Mouse (Mus musculus) right cerebral cortex, postnatal 14 days (tissue): ENCODE data around the gene Lrrc8c.
A peak's percentile ranks its signal among the peaks of the same experiment; 100 is the strongest.

Experiments used
- DNase-seq: peaks from one replicate; pipeline ENCODE4 v3.0.0; 2022

Lrrc8c gene

GRCm38 (mm10) chr5:105642517-105642916, 123.3 kb downstream of the Lrrc8c start:
- no peak for DNase-seq

- DNase-seq: no peak
Observed at GRCm38 (mm10) chr5:105643276-105643675, 124.1 kb downstream of the Lrrc8c start.

GRCm38 (mm10) chr5:105644195-105644594, 125.0 kb downstream of the Lrrc8c start:
- DNase-seq: no peak

- DNase-seq: no peak
Observed at GRCm38 (mm10) chr5:105647094-105647493, 127.9 kb downstream of the Lrrc8c start.

- no peak for DNase-seq
Observed at GRCm38 (mm10) chr5:105648648-105649287, 129.6 kb downstream of the Lrrc8c start.

- DNase-seq: no peak
Observed at GRCm38 (mm10) chr5:105649514-105650001, 130.4 kb downstream of the Lrrc8c start.

GRCm38 (mm10) chr5:105650728-105651479, 131.7 kb downstream of the Lrrc8c start:
- no peak for DNase-seq

- no peak for DNase-seq
Observed at GRCm38 (mm10) chr5:105651561-105651991, 132.4 kb downstream of the Lrrc8c start.

GRCm38 (mm10) chr5:105654237-105655063, 135.3 kb downstream of the Lrrc8c start:
- peak; percentile 85 for DNase-seq

- DNase-seq: no peak
Observed at GRCm38 (mm10) chr5:105655100-105655734, 136.0 kb downstream of the Lrrc8c start.

- DNase-seq: no peak
Observed at GRCm38 (mm10) chr5:105661894-105662293, 142.7 kb downstream of the Lrrc8c start.
